Mouse (Mus musculus): ENCODE results near the gene Cela2a. TPM values are rescaled to one million over a fixed set of nuclear protein-coding genes. Genes with fewer than 3 reads are reported as not detected.
A peak's percentile ranks its signal among the peaks of the same experiment; 100 is the strongest.

Cela2a gene
- polyA plus RNA-seq, 1 experiment from 2014 or later: not detected

DNA sequence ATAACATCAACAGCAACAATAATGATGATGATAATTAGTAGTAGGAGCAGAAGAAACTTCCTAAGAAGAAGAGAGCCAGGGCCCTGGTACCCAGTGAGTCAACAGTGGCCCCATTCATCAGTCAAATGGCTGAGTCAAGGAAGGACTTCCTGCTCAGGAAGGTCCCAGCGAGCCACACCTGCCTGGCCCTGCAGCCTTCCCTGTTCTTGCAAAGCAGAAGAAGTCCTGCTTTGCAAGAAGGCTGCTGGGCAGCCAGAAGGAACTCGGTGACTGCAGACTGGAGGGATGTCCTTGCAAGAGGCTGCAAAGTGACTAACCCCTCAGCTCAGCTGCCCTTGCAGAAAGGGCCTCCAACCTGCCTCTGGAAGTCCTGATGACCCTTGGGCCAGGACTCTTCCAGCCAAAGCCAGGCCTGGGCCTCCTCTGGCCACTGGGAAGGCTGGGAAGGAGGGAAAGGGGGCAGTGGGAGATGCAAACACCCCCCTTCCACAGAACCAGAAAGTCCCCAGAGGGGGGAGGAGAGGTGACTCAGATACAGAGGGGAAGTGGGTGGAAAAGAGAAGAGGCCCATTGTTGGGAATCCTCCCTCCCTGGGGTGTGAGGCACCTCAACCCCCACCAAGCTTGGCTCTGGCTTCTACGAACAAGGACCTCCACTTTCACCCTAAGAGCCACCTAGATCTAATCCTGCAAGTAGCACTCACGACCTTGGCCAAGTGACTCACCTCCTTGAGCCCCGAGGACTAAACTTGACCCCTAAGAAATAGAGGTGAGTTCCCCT, 43.7 kb upstream of the Cela2a start:
- no peak overlapping the region for H3K4me2 ChIP-seq
- no peak for ATAC-seq (ENCODE audit: low FRiP score)
- no peak for DNase-seq (ENCODE audit: low spot score, missing footprints)
- H3K4me1 ChIP-seq (ENCODE audit: control insufficient read depth, insufficient read depth, low read length): peaks cover 25% of the 10 kb centered on the region
- no peak overlapping the region for H3K27ac ChIP-seq (ENCODE audit: low read depth, low read length)
- H3K9me3 ChIP-seq (ENCODE audit: control insufficient read depth, low read length): no peaks in the 10 kb centered on the region
- no peak overlapping the region for H3K4me3 ChIP-seq (ENCODE audit: low read depth, low read length)
- no peaks in the 10 kb centered on the region for H3K36me3 ChIP-seq (ENCODE audit: control insufficient read depth, insufficient read depth, low read length)
- H3K9ac ChIP-seq (ENCODE audit: low read length): no peak overlapping the region
- WGBS: 76% methylated on average over 5 of the region's 5 CpGs
- H3K27me3 ChIP-seq (ENCODE audit: control insufficient read depth, insufficient read depth, low read length): no peaks in the 10 kb centered on the region

DNA sequence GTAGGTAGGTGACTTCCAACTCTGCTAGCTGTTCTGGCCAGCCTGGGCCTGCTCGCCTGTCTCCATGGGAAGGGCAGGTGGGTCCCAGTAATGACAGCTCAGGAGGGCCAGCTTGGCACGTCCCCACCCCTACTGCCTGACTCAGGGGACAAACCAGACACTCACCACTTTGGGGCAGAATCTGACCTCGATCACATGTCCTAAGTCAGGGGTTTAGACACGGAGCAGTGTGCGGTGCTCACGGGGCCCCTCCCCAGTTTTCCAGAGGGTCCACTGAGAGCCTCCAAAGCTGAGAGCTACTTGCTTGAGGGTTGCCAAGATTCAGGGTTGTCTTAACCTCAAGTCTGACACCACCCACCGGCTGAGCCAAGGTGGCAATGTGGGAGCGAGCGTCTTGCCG, 42.1 kb upstream of the Cela2a start:
- Histone ChIP-seq H3K4me3 (ENCODE audit: low read depth, low read length) (no peak overlapping the region), H3K36me3 (ENCODE audit: control insufficient read depth, insufficient read depth, low read length) (no peaks in the 10 kb centered on the region), H3K4me1 (ENCODE audit: control insufficient read depth, insufficient read depth, low read length) (peaks cover 13% of the 10 kb centered on the region), H3K9ac (ENCODE audit: low read length) (no peak overlapping the region), H3K27ac (ENCODE audit: low read depth, low read length) (no peak overlapping the region), H3K9me3 (ENCODE audit: control insufficient read depth, low read length) (no peaks in the 10 kb centered on the region), H3K4me2 (no peak overlapping the region), H3K27me3 (ENCODE audit: control insufficient read depth, insufficient read depth, low read length) (no peaks in the 10 kb centered on the region)
- ATAC-seq (ENCODE audit: low FRiP score): no peak
- no peak for DNase-seq (ENCODE audit: low spot score, missing footprints)
- 83% methylated on average over 10 of the region's 10 CpGs for WGBS

DNA sequence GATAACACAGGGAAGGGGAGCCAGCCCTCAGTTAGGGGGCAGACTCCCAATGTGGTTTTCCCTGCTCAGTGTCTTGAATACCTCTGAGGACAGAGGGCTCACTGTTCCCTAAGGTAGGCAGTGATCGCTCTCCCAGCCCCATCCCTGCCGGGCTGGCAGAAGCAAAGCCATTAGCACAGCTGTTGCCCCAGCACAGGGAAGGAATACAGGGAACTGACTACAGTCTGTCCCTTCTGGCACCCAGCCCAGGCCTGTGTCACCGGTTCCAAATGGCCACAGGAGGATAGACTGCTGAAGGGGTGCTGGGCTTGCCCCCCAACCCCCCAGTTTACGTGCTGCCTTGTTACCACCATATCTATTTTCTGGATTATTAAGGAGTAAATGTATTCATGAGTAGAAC, 41.5 kb upstream of the Cela2a start:
- peaks cover 13% of the 10 kb centered on the region for H3K4me1 ChIP-seq (ENCODE audit: control insufficient read depth, insufficient read depth, low read length)
- no peaks in the 10 kb centered on the region for H3K9me3 ChIP-seq (ENCODE audit: control insufficient read depth, low read length)
- no peak overlapping the region for H3K27ac ChIP-seq (ENCODE audit: low read depth, low read length)
- DNase-seq (ENCODE audit: low spot score, missing footprints): no peak
- no peaks in the 10 kb centered on the region for H3K36me3 ChIP-seq (ENCODE audit: control insufficient read depth, insufficient read depth, low read length)
- no peak overlapping the region for H3K4me2 ChIP-seq
- H3K27me3 ChIP-seq (ENCODE audit: control insufficient read depth, insufficient read depth, low read length): no peaks in the 10 kb centered on the region
- 62% methylated on average over 4 of the region's 4 CpGs for WGBS
- H3K9ac ChIP-seq (ENCODE audit: low read length): no peak overlapping the region
- no peak for ATAC-seq (ENCODE audit: low FRiP score)
- H3K4me3 ChIP-seq (ENCODE audit: low read depth, low read length): no peak overlapping the region

DNA sequence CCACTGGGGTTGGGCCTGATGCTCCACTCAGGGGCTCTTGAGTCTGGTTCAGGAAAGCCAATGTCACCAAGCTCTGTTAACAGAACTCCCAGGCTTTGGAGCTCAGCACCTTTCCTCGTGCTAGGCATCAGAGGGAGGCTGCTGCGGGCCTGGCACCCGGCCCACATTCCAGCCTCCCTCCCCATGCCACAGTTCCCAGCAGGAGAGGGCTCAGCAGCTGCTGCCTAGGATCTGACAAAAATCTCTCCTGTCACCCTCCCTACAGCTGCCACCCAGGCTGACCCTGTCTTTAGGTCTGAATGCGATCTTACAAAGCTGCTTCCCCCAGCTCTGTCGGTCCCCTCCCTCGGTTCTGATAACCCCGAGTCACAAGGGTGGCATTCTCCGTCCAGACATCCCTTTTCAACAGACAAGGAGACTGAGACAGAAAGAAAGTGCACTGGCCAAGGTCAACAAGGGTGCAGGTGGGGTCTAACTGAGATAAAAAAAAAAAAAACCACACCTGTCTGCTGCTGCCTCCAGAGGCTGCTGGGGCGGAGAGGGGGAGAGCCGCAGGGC, 41.1 kb upstream of the Cela2a start:
- Histone ChIP-seq H3K4me2 (no peak overlapping the region), H3K36me3 (ENCODE audit: control insufficient read depth, insufficient read depth, low read length) (no peaks in the 10 kb centered on the region), H3K27me3 (ENCODE audit: control insufficient read depth, insufficient read depth, low read length) (no peaks in the 10 kb centered on the region), H3K4me3 (ENCODE audit: low read depth, low read length) (no peak overlapping the region), H3K27ac (ENCODE audit: low read depth, low read length) (peak overlapping the region; percentile 14; the same call in 1 of the 2 replicates), H3K9me3 (ENCODE audit: control insufficient read depth, low read length) (no peaks in the 10 kb centered on the region), H3K4me1 (ENCODE audit: control insufficient read depth, insufficient read depth, low read length) (peaks cover 13% of the 10 kb centered on the region), H3K9ac (ENCODE audit: low read length) (peak overlapping the region; percentile 27; the same call in 1 of the 2 replicates)
- DNase-seq (ENCODE audit: low spot score, missing footprints): no peak
- no peak for ATAC-seq (ENCODE audit: low FRiP score)
- WGBS: 34% methylated on average over 10 of the region's 10 CpGs

DNA sequence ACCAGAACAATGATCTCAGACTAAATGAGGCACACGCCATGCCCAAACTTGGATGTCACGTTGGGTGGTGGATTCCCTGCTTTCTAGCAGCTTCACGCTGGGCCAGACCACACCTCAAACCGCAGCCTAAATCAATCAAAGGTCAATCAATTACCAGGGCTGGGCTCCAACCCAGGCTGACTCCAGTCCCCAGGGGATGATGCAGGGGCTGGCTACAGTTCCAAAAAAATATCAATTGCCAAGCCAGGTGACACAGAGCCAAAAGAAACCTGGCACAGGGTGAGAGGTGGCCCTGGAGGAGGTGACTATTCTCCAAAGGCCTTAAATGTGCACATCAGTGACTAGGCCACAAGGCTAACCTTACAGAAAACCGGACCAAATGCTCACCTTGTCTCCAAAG, 39.6 kb upstream of the Cela2a start:
- WGBS: 90% methylated on average over 5 of the region's 5 CpGs
- Histone ChIP-seq H3K4me3 (ENCODE audit: low read depth, low read length) (no peak overlapping the region), H3K9ac (ENCODE audit: low read length) (no peak overlapping the region), H3K36me3 (ENCODE audit: control insufficient read depth, insufficient read depth, low read length) (peaks cover 7% of the 10 kb centered on the region; the same call in 1 of the 2 replicates), H3K9me3 (ENCODE audit: control insufficient read depth, low read length) (no peaks in the 10 kb centered on the region), H3K27me3 (ENCODE audit: control insufficient read depth, insufficient read depth, low read length) (no peaks in the 10 kb centered on the region), H3K4me2 (no peak overlapping the region), H3K27ac (ENCODE audit: low read depth, low read length) (no peak overlapping the region), H3K4me1 (ENCODE audit: control insufficient read depth, insufficient read depth, low read length) (peaks cover 11% of the 10 kb centered on the region)
- DNase-seq (ENCODE audit: low spot score, missing footprints) (no peak), ATAC-seq (ENCODE audit: low FRiP score) (no peak)

DNA sequence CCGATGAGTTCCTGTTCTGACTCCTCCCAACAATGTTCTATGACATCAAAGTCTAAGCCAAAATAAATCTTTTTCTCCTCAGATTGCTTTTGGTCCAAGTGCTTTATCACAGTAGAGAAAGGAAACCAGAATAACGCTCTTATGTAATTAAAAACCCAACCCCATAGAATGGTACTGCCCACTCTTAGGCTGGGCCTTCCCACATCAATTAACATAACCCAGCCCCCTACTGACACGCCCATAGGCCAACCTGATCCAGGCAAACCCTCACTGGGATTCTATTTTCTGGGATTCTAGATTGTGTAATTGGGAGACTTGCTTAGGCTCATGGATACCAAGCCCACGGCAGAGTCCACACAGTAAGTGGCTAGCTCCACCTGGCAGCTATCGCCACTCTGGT, 39.0 kb upstream of the Cela2a start:
- no peak for DNase-seq (ENCODE audit: low spot score, missing footprints)
- no peak overlapping the region for H3K27ac ChIP-seq (ENCODE audit: low read depth, low read length)
- peaks cover 7% of the 10 kb centered on the region; the same call in 1 of the 2 replicates for H3K36me3 ChIP-seq (ENCODE audit: control insufficient read depth, insufficient read depth, low read length)
- H3K4me3 ChIP-seq (ENCODE audit: low read depth, low read length): no peak overlapping the region
- H3K9ac ChIP-seq (ENCODE audit: low read length): no peak overlapping the region
- 93% methylated on average over 5 of the region's 5 CpGs for WGBS
- H3K27me3 ChIP-seq (ENCODE audit: control insufficient read depth, insufficient read depth, low read length): no peaks in the 10 kb centered on the region
- H3K4me1 ChIP-seq (ENCODE audit: control insufficient read depth, insufficient read depth, low read length): peaks cover 11% of the 10 kb centered on the region
- no peaks in the 10 kb centered on the region for H3K9me3 ChIP-seq (ENCODE audit: control insufficient read depth, low read length)
- H3K4me2 ChIP-seq: no peak overlapping the region
- no peak for ATAC-seq (ENCODE audit: low FRiP score)

DNA sequence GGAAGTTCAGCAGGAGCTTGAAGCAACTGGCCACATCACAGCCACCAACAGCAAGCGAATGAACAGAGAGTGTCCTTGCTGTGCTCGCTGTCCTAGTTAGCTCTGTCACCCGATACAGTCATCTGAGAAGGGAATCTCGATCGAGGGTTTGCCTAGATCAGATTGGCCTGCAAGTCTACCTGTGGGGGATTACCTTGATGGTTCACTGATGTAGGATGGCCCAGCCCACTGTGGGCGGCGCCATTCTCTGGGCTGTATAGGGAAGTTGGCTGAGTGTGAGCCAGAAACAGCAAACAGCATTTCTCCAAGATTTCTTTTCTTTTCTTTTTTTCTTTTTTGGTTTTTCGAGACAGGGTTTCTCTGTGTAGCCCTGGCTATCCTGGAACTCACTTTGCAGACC, 38.5 kb upstream of the Cela2a start:
- no peak overlapping the region for H3K4me3 ChIP-seq (ENCODE audit: low read depth, low read length)
- no peak overlapping the region for H3K9ac ChIP-seq (ENCODE audit: low read length)
- 95% methylated on average over 8 of the region's 8 CpGs for WGBS
- H3K27me3 ChIP-seq (ENCODE audit: control insufficient read depth, insufficient read depth, low read length): no peaks in the 10 kb centered on the region
- H3K4me2 ChIP-seq: no peak overlapping the region
- ATAC-seq (ENCODE audit: low FRiP score): no peak
- no peak for DNase-seq (ENCODE audit: low spot score, missing footprints)
- no peaks in the 10 kb centered on the region for H3K9me3 ChIP-seq (ENCODE audit: control insufficient read depth, low read length)
- peaks cover 11% of the 10 kb centered on the region for H3K4me1 ChIP-seq (ENCODE audit: control insufficient read depth, insufficient read depth, low read length)
- peaks cover 8% of the 10 kb centered on the region for H3K36me3 ChIP-seq (ENCODE audit: control insufficient read depth, insufficient read depth, low read length)
- no peak overlapping the region for H3K27ac ChIP-seq (ENCODE audit: low read depth, low read length)

DNA sequence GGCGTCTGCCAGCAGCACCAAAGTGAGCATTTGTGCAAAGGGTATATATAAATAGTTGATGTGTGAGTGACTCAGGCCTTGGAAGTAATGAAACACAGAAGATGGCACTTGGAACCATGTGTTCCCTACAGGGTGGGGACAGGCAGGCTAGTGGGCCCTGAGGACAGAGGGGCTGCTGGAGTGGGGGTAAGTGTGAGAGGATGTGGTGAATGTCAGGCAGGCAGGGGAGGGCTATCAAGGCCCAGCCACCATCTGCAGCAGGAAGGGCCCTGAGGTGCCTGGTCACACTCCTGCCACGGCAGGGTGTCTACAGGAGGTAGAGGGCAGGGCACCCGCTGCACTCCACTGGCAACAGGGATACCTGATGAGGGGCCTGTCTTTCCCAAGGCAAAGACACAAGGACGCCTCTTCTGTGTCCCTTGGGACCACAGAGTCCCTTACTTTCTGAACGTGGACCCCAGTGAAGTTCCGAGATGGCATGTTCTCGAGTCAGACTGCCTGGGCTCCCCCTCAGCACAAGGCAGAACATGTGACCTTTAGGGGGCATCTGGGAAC, 37.8 kb upstream of the Cela2a start:
- H3K4me1 ChIP-seq (ENCODE audit: control insufficient read depth, insufficient read depth, low read length): peaks cover 11% of the 10 kb centered on the region
- no peak overlapping the region for H3K9ac ChIP-seq (ENCODE audit: low read length)
- no peak for ATAC-seq (ENCODE audit: low FRiP score)
- H3K4me3 ChIP-seq (ENCODE audit: low read depth, low read length): no peak overlapping the region
- no peak overlapping the region for H3K27ac ChIP-seq (ENCODE audit: low read depth, low read length)
- 94% methylated on average over 7 of the region's 7 CpGs for WGBS
- H3K36me3 ChIP-seq (ENCODE audit: control insufficient read depth, insufficient read depth, low read length): peaks cover 10% of the 10 kb centered on the region
- no peak overlapping the region for H3K4me2 ChIP-seq
- H3K9me3 ChIP-seq (ENCODE audit: control insufficient read depth, low read length): no peaks in the 10 kb centered on the region
- DNase-seq (ENCODE audit: low spot score, missing footprints): no peak
- no peaks in the 10 kb centered on the region for H3K27me3 ChIP-seq (ENCODE audit: control insufficient read depth, insufficient read depth, low read length)

DNA sequence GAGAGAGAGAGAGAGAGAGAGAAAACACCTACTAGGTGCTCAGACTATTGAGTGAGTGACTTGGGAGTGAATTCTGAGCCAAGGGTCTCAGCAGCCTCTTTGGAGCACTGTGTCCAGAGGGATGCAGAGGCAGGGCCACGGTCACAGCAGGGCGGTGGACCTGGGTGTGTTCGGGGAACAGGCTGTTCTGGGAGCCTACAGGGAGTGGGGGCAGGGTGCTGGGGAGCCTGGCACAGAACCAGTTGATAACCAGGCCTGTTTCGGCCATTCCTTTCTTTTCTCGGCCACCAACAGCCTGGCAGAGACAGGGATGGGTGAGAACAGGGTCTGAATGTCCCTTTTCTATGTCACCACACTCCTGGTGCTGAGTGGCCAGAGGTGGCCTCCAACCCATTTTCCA, 36.9 kb upstream of the Cela2a start:
- Histone ChIP-seq H3K9ac (ENCODE audit: low read length) (no peak overlapping the region), H3K4me3 (ENCODE audit: low read depth, low read length) (no peak overlapping the region), H3K27ac (ENCODE audit: low read depth, low read length) (no peak overlapping the region), H3K4me2 (no peak overlapping the region), H3K9me3 (ENCODE audit: control insufficient read depth, low read length) (no peaks in the 10 kb centered on the region), H3K4me1 (ENCODE audit: control insufficient read depth, insufficient read depth, low read length) (peaks cover 11% of the 10 kb centered on the region), H3K36me3 (ENCODE audit: control insufficient read depth, insufficient read depth, low read length) (peaks cover 10% of the 10 kb centered on the region), H3K27me3 (ENCODE audit: control insufficient read depth, insufficient read depth, low read length) (no peaks in the 10 kb centered on the region)
- no peak for DNase-seq (ENCODE audit: low spot score, missing footprints)
- 88% methylated on average over 5 of the region's 5 CpGs for WGBS
- ATAC-seq (ENCODE audit: low FRiP score): no peak
